Mouse (Mus musculus) spleen, adult 2 months (tissue): ENCODE measurements around the gene Ppp1r21.

Experiments used
- CTCF ChIP-seq: fragments of 200-500 bp; IDR thresholded peaks from 2 replicates; pipeline ENCODE4 v1.5.1; 2011; ENCODE audit warnings: mild to moderate bottlenecking, inconsistent platforms; ENCODE audit not compliant: insufficient read depth, insufficient read length, insufficient replicate concordance; ENCODE audit errors: extremely low read depth
- POLR2A ChIP-seq: fragments of 200-500 bp; IDR thresholded peaks from 2 replicates; pipeline ENCODE4 v1.6.1; 2011; ENCODE audit warnings: low read depth, low read length, inconsistent platforms

GRCm38 (mm10) chr17:88569807-88570540, 40.1 kb downstream of the Ppp1r21 start:
- TF ChIP-seq CTCF = no peak
- no peak for TF ChIP-seq POLR2A
